Mouse (Mus musculus) midbrain, embryonic 13.5 days (tissue): ENCODE measurements around the gene Sfrp2. TPM values are rescaled to one million over a fixed set of nuclear protein-coding genes. Genes with fewer than 3 reads are reported as not detected.

Source experiments
- ATAC-seq: fragments of 200-750 bp; cut with Nextera tagmentation; 2 replicates; pipeline ENCODE4 v1.8.0; 2017; ENCODE audit warnings: mild to moderate bottlenecking, moderate TSS enrichment, moderate library complexity
- H3K27ac ChIP-seq: fragments of 300-500 bp; sonication (generic); 2 replicates; pipeline ENCODE4 v1.5.1; 2015; ENCODE audit warnings: inconsistent platforms, mild to moderate bottlenecking, moderate library complexity
- H3K27me3 ChIP-seq: fragments of 300-500 bp; sonication (generic); 2 replicates; pipeline ENCODE4 v1.6.1; 2015; ENCODE audit warnings: mild to moderate bottlenecking, inconsistent platforms
- H3K36me3 ChIP-seq: fragments of 300-500 bp; sonication (generic); 2 replicates; pipeline ENCODE4 v1.6.1; 2015; ENCODE audit warnings: mild to moderate bottlenecking, inconsistent platforms
- H3K4me1 ChIP-seq: fragments of 300-500 bp; sonication (generic); replicated peaks from 2 replicates; pipeline ENCODE4 v1.6.1; 2015; ENCODE audit warnings: inconsistent platforms
- H3K4me2 ChIP-seq: fragments of 300-500 bp; sonication (generic); replicated peaks from 2 replicates; pipeline ENCODE4 v1.6.1; 2015; ENCODE audit warnings: moderate library complexity, mild to moderate bottlenecking, inconsistent platforms
- H3K4me3 ChIP-seq: fragments of 300-500 bp; sonication (generic); replicated peaks from 2 replicates; pipeline ENCODE4 v1.5.1; 2015; ENCODE audit warnings: mild to moderate bottlenecking, inconsistent platforms
- H3K9ac ChIP-seq: fragments of 300-500 bp; sonication (generic); replicated peaks from 2 replicates; pipeline ENCODE4 v1.6.1; 2015; ENCODE audit warnings: mild to moderate bottlenecking, inconsistent platforms
- H3K9me3 ChIP-seq: fragments of 300-500 bp; sonication (generic); 2 replicates; pipeline ENCODE4 v1.6.1; 2016; ENCODE audit warnings: mild to moderate bottlenecking, inconsistent platforms
- WGBS: fragments of 180-500 bp; shearing (Covaris S2); methylation state at CpG from one replicate; pipeline ENCODE4 v1.1.7; 2015; 5-methylcytosine and 5-hydroxymethylcytosine counted together
- polyA plus RNA-seq: library from polyadenylated mRNA; unstranded; fragments of >200 nt; fragmentation: Nextera tagmentation; extraction: Ambion mirVana; gene quantifications from 2 replicates; pipeline ENCODE4 v1.2.1, GENCODE M21; 2015

Sfrp2 gene
- polyA plus RNA-seq, 1 experiment from 2014 or later, result 35.7 TPM

DNA sequence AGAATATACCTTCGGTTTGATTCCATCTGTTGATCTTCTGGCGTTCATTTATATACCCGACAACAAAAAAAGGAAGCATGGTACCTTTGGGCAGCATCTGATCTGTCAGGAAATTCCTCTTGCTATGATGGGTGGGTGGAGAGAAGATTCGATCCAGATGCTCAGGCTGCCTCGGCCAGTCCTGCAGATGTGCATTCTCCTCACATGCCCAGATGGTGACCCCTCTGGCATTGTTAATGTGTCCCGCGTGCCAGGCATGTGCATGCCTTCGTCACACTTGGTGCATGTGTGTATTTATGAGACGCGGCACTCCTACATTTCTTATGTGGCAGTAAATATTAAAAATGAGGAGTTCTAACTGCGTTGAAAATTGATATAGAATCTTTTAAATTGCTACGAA, 42.4 kb downstream of the Sfrp2 start:
- H3K36me3 ChIP-seq, result no peaks in the 10 kb centered on the region
- H3K4me3 ChIP-seq, result no peak overlapping the region
- no peak for ATAC-seq
- H3K9ac ChIP-seq, result no peak overlapping the region
- no peaks in the 10 kb centered on the region for H3K4me1 ChIP-seq
- no peaks in the 10 kb centered on the region for H3K9me3 ChIP-seq
- no peak overlapping the region for H3K4me2 ChIP-seq
- H3K27ac ChIP-seq, result no peak overlapping the region
- 90% methylated on average over 12 of the region's 12 CpGs for WGBS
- H3K27me3 ChIP-seq, result no peaks in the 10 kb centered on the region

DNA sequence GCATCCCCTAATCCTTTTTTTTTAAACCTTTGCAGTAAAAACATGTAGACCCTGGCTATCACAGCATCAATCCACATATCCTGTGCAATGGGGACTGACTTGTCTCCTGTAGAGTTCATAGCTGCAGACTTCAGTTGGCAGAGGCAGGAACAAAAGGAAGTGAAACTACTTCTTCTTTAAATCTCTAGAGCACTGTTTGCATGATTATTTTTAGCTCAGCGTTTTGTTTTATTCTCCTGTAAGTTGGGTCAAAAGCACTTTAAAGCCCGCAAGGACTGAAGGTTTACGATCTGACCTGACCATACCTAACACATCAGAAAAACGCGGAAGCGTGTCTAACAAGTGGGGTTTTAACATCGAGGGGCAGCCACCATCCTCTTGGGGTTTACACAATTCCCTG, 45.9 kb downstream of the Sfrp2 start:
- H3K9me3 ChIP-seq, result no peaks in the 10 kb centered on the region
- no peak overlapping the region for H3K27ac ChIP-seq
- H3K27me3 ChIP-seq, result no peaks in the 10 kb centered on the region
- H3K4me3 ChIP-seq, result no peak overlapping the region
- no peak overlapping the region for H3K9ac ChIP-seq
- H3K4me1 ChIP-seq, result no peaks in the 10 kb centered on the region
- ATAC-seq, result no peak
- no peak overlapping the region for H3K4me2 ChIP-seq
- 80% methylated on average over 7 of the region's 7 CpGs for WGBS
- H3K36me3 ChIP-seq, result no peaks in the 10 kb centered on the region

DNA sequence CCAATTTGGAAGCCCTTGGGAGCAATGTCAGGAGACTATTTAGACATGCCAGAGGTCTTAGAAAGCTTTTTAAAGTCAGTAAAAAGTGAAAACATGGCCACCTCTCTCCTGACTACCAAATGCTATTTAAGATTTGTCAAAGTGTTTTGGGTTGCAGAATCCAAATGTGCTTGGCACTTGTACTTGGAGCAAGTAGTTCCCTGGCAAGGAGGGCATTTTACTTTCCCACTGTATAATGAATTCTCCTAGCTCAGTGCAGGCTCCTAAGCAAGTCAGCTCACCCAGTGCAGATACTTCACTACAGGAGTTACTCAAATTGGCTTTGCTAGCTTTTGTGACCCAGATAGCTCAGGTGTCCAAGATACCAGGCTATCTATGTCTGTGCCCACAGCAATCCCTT, 46.7 kb downstream of the Sfrp2 start:
- H3K9me3 ChIP-seq, result no peaks in the 10 kb centered on the region
- no peak for ATAC-seq
- H3K9ac ChIP-seq, result no peak overlapping the region
- no peaks in the 10 kb centered on the region for H3K27me3 ChIP-seq
- H3K4me2 ChIP-seq, result no peak overlapping the region
- H3K36me3 ChIP-seq, result no peaks in the 10 kb centered on the region
- H3K27ac ChIP-seq, result no peak overlapping the region
- no peaks in the 10 kb centered on the region for H3K4me1 ChIP-seq
- no peak overlapping the region for H3K4me3 ChIP-seq

DNA sequence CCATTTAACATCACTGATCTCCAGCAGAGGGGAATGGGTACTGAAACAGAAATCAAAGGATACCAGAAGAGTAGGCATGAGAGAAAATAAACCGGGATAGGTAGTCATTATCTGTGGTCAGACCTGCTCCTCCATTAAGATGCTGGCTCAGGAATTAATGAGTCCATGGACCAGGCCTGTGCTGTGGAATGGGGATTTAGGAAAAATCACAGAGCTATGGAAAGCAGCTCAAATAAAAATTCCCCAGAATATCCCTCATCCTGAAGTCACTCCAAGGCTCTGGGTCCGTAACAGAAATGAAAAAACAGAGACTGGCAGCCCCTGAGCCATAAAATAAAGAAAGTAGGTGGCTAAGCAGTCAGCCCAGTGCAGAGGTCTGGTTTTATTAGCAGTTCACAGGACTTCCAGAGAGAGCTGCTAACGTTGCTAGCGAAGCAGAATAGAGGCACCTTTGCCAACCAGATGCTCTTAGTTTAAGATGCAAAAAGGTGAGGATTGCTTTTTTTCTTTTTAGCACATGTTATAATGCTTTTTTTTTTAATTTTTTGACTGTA, 50.3 kb downstream of the Sfrp2 start:
- no peaks in the 10 kb centered on the region for H3K36me3 ChIP-seq
- no peak overlapping the region for H3K4me2 ChIP-seq
- ATAC-seq, result no peak
- no peak overlapping the region for H3K4me3 ChIP-seq
- no peaks in the 10 kb centered on the region for H3K9me3 ChIP-seq
- 79% methylated on average over 4 of the region's 4 CpGs for WGBS
- H3K9ac ChIP-seq, result no peak overlapping the region
- no peaks in the 10 kb centered on the region for H3K27me3 ChIP-seq
- H3K4me1 ChIP-seq, result no peaks in the 10 kb centered on the region
- H3K27ac ChIP-seq, result no peak overlapping the region

DNA sequence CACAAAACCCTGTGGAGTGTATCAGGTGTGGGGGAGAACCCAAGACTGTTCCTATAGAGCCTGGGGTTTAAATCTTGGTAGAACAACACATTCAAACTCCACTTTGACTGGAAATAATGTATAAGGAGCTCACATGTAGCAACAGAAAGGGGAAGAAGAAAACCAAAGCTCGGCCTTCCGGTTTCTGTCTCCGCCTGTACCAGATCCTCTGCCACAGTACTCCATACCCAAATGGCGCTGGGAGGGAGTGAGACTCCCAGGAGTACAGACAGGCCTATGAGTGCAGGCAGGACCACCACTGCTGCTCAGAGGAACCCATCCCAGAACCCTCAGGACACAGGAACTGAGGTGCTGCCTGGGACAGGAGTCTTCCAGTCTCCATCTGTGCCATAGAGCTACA, 57.7 kb downstream of the Sfrp2 start:
- H3K27me3 ChIP-seq, result no peaks in the 10 kb centered on the region
- H3K9ac ChIP-seq, result no peak overlapping the region
- no peaks in the 10 kb centered on the region for H3K4me1 ChIP-seq
- no peak overlapping the region for H3K4me2 ChIP-seq
- no peaks in the 10 kb centered on the region for H3K9me3 ChIP-seq
- no peak overlapping the region for H3K27ac ChIP-seq
- H3K4me3 ChIP-seq, result no peak overlapping the region
- no peaks in the 10 kb centered on the region for H3K36me3 ChIP-seq
- 97% methylated on average over 4 of the region's 4 CpGs for WGBS
- no peak for ATAC-seq

Other genes starting within 250 kb of the Sfrp2 start
- 0.63 and 0.79 TPM in 2 replicates for gene Tlr2, start 75.4 kb downstream of the Sfrp2 start, polyA plus RNA-seq